Mouse (Mus musculus) embryo, embryonic 11.5 days (tissue): ENCODE data around the gene Tmem233.

ENCODE experiments used
- DNase-seq: peaks from one replicate; pipeline ENCODE4 v3.0.0-alpha.2; 2012; ENCODE audit warnings: low read depth, low spot score

Gene Tmem233

DNA sequence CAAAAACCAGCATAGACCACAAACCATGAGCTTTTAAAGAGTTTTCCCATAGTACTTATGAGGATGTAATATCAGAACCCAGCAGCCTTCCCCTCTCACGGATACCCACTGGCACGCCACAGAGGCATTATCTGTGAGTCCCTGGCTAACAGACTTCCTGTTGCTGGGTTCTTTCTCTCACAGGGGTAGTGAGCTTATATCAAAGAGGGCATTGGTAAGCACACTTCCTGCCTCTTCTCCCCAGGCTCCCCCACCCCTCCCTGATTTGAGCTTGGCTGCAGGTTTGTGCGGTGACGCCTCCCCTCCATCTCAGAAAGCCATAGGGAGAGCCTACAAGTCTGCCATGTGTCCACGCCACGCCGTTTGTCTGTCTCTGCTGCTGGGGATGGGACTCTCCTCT lies 54.0 kb downstream of the Tmem233 start:
- no peak for DNase-seq

- no peak for DNase-seq
These were observed 56.5 kb downstream of the Tmem233 start for GRCm38 (mm10) chr5:116026561-116026960.

GRCm38 (mm10) chr5:116026107-116026506 lies 56.9 kb downstream of the Tmem233 start:
- DNase-seq, result no peak

- DNase-seq, result peak; percentile 93
These were observed 58.7 kb downstream of the Tmem233 start, which contains the start of gene Prkab1 for GRCm38 (mm10) chr5:116024327-116024739. Gene Prkab1 (minus strand): TSS chr5:116024508.

- DNase-seq, result no peak
These were observed 59.2 kb downstream of the Tmem233 start for GRCm38 (mm10) chr5:116023821-116024284.

GRCm38 (mm10) chr5:116023251-116023661 lies 59.8 kb downstream of the Tmem233 start:
- no peak for DNase-seq

DNA sequence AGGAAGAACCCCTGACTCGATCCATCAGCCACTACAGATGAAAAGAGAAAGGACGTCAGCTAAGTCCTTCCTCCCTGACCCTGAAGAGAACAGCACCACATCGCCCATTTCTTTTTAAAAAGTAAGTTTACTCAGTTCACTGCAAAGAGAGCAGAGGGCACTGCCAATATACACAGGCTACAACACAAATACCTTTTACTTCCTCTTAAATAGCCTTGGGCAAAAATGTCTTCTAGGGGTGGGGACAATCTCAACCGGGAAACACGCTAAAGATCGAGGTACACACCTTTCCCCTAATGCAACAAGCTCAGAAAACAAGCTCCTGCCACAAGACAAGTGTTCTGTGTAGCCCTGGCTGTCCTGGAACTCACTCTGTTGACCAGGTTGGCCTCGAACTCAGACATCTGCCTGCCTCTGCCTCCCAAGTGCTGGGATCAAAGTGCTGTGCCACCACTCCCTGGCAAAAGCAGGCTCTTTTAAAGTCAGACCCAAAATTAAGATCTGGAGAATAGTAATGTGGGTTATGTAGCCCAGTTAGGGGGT lies 60.3 kb downstream of the Tmem233 start:
- DNase-seq, result no peak

- DNase-seq, result no peak
These were observed 60.9 kb downstream of the Tmem233 start for GRCm38 (mm10) chr5:116022131-116022530.

DNA sequence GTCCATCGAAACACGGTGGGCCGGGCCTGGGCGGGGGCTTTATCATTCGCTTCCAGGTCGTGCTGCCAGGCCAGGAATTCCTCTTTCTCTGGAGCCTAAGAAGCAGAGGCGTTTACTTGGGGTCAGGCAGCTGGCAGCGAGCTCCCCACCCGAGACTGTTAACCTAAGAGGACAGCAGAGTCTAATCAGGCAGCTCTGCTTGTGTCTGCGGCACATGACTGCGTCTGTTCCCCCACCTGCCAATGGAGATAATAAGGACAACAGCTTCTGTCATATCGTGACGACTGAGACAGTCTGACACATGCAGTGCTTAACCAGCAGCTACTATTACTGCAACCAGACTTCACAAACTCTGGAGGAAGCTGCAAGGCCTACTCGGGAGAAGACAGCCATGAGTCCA lies 61.5 kb downstream of the Tmem233 start:
- DNase-seq, result no peak

GRCm38 (mm10) chr5:116019371-116019770 lies 63.7 kb downstream of the Tmem233 start:
- DNase-seq, result no peak

DNA sequence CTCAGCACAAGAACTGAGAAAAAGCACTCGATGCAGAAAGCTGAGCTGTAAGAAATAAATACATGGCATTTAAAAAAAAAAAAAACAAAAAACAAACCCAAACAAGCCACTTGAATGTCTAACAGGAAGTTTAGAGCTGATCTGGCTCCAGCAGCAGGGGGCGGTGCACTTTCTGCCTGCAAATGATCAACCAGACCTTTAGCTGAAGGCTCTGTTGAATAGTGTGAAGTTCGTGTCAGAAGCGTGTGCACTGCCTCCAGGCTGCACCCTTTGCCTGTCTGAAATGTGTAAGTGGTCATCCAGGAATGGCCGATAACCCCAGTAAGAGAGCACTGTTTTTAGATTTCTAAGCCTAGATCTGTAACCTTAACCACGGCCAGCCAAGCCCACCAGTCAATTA lies 64.3 kb downstream of the Tmem233 start:
- no peak for DNase-seq

DNA sequence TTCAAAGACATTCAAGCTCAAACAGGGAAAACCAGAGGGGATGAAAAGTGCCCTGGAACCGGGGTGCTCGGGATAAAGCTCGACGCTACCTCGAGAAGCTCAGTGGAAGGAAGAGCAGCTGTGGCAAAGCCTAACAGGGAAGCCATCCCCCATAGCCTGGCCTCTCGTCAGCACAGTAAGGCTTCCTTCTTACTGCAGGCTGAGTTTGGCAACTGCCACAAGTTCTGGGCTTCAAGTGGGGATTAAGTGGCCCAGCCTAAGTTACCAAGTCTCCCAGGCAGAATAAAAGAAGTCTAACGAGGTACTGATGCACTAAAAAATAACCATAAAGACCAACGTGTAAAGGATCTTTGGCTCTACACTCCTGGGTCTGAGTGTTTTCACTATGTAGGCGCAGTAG lies 64.8 kb downstream of the Tmem233 start:
- no peak for DNase-seq

DNA sequence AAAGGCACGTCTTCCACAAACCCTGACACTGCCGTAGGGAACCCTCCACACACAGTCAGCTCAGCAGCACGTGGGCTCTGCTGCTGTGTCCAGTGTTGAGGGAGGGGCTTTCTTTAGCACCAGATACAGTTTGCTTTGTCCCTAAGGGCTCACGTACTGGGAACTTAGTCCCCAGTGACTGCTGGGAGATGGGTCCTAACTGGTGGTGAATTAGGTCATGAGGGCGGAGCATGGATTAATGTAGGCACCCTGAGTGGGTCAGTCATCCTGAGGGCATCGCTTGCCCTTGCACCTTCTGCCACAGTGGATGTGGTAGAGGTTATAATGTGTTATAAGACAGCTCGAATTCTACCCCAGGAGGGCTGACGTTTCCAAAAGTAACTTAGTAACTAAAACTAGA lies 65.7 kb downstream of the Tmem233 start:
- DNase-seq, result no peak

DNA sequence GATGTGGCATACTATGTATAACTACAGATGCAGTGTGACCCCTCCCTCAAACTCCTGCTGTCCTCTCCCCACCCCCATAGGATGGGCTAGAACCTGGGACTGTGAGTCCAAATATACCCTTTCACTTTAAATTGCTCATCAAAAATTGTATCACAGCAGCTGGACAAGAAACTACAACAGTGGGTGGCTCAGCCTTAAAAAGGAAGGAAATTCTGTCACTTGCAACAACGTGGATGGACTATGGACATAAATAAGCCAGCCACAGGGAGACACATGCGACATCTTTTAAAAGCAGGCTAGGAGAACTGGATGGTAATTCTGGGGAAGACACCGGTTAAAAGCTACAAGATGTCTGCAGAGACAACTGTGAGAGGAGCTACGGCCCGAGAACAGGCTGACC lies 66.5 kb downstream of the Tmem233 start:
- DNase-seq, result no peak

DNA sequence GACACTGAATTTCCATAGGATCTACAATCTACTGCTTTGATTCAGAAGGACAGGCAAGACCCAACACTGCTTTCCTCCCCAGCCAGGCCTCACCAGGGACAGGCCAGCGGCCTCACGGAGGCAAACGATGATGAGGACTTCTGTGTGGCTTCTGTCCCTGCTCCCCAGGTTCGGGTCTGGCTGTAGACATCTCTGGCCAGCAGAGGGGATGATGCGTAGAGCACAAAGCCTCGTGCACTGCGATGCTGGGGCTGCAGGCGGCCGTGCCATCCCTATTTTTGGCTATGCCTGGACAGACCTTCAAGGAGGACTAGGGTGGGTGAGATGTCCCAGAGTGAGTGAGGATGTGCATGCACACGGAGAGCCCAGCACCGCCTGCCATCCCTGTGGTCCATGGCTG lies 68.8 kb downstream of the Tmem233 start:
- DNase-seq, result no peak

- no peak for DNase-seq
These were observed 69.2 kb downstream of the Tmem233 start for GRCm38 (mm10) chr5:116013821-116014220.

GRCm38 (mm10) chr5:116012503-116012902 lies 70.5 kb downstream of the Tmem233 start:
- no peak for DNase-seq

DNA sequence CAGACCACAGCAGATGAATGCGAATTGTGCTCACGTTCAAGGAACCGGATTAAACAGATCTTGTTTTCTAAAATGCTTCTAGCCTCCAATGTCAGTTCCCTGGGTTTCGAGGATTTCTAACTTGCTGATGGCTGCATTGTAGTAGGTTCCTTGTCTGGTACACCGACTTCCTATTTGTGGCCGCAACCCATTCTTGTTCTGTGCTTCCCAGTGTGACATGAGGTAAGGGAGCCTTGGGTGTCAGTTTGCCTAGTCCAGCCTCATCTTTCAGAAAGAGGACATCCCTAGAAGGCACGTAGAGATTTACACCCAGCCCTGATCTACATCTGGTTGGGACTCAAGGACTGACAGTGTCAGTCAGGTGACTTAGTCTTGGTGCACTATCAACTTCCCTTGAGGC lies 71.3 kb downstream of the Tmem233 start:
- no peak for DNase-seq

DNA sequence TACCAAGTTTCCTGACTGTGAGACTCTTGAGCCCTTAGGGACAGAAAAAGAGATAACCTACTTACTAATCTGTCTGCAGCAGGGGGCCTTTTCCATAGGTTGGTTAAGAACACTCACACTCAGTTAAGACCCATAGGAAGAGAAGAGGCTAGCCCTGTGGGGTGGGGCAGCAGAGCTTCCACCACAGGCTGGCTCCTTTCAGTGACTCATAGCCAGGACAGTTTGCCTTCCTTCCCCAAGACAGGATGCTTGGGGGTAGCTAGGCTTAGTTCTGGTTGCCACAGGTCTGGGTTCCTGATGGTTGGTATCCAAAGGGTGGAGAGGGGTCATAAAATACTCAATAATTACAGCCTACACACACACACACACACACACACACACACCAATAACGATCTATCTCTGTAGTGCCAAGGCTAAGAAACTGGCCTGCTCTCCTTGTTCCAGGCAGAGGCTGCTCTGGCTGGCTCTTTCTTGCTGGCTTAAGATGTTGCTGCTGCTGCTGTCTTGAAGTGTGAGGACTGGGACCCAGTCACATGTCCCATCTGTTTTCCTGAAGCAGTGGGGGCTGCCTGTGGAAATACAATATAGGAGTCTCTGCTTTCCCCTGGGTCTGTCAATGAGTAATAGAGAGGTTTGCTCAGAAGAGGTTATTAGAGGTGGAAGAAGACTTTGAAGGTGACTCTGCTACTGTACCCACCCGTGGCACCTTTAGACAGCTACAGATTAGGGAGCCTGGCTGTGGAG lies 73.0 kb downstream of the Tmem233 start:
- DNase-seq, result no peak

- no peak for DNase-seq
These were observed 73.8 kb downstream of the Tmem233 start for GRCm38 (mm10) chr5:116009091-116009851.

DNA sequence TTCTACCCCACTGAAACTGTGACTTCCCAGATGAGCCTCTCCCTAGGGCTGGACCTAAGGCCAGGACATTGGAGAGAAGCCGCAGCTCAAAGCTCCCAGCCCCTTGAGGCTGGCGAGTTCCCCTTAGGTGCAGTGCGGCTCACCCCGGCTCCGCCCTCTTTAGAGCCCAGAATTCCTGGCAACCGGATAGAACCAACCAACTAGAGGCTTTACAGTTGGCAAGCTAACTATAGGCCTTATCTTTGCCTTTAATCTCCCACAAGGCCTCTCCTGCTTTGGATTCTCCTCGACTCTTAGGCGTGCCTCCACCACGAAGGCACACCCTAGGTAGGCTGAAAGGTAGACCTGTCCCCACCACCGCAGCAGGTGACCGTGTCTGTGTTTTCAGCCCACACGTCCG lies 75.3 kb downstream of the Tmem233 start:
- no peak for DNase-seq

DNA sequence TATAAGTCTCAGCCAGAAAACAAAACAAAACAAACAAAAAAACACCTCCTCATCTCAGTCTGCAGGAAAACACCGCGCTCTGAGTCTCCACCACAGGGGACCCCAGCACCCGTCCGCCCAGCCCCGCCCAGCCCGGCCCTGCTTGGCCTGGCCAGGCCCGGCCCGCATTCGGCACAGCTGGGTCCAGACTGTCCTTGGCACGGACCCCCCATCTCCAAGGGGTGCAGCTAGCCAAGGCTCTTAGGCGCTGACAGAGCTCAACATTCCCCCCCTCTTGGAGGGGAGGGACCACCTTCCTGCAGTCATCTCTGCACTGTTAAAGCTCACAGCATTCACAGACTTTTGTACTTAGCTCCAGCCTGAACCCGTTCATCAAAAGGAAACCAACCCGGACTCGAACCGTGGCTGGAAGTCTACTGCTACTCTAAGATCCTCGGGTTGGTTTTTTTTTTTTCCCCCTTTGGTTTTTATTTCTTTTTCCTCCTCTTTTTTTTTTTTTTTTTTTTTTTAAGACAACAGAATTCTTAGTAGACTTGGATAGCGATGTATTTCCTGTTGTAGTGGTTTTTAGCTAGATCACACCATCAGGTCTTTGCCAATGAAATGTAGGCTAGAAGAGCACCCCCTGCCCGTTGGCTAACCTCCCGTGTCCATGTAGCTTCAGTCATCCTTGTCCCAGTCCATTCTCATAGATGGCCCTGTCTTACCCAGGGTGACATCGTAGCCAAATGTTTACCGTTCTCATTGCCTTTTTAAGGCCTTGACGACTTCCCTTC lies 76.5 kb downstream of the Tmem233 start:
- DNase-seq, result no peak
